Mouse (Mus musculus): ENCODE measurements around the gene Vta1. TPM values are rescaled to one million over a fixed set of nuclear protein-coding genes. Genes with fewer than 3 reads are reported as not detected.

The Vta1 gene
- polyA plus RNA-seq (2015; fragmentation: Nextera tagmentation; extraction: Ambion mirVana) = 192 and 196 TPM in 2 replicates

GRCm38 (mm10) chr10:14705072-14706066 lies at the start of gene Vta1, which contains the start of gene Nmbr:
Gene Vta1, minus strand, starts transcription at chr10:14705560.
Gene Nmbr, plus strand, starts transcription at chr10:14705591.

GRCm38 (mm10) chr10:14718114-14718513 lies 12.8 kb upstream of the Vta1 start, which contains the start of gene Gje1:
Gene Gje1, minus strand, starts transcription at chr10:14718214.

Other genes starting within 250 kb of the Vta1 start
- gene Adgrg6, start 159.9 kb downstream of the Vta1 start, polyA plus RNA-seq (2015; fragmentation: Nextera tagmentation; extraction: Ambion mirVana) = 2.5 and 3.0 TPM in 2 replicates
- gene Nmbr, start within 50 bp of the Vta1 start, polyA plus RNA-seq (2015; fragmentation: Nextera tagmentation; extraction: Ambion mirVana) = 4.4 and 6.0 TPM in 2 replicates
- not detected in 2 replicates for gene Gje1, start 12.7 kb upstream of the Vta1 start, polyA plus RNA-seq (2015; fragmentation: Nextera tagmentation; extraction: Ambion mirVana)

Measured in neural tube, postnatal 0 days (tissue).